Mouse (Mus musculus): ENCODE measurements around the gene Cebpzos. TPM values are rescaled to one million over a fixed set of nuclear protein-coding genes. Genes with fewer than 3 reads are reported as not detected.

The Cebpzos gene
- polyA plus RNA-seq, 1 experiment from 2014 or later: 121 TPM

DNA sequence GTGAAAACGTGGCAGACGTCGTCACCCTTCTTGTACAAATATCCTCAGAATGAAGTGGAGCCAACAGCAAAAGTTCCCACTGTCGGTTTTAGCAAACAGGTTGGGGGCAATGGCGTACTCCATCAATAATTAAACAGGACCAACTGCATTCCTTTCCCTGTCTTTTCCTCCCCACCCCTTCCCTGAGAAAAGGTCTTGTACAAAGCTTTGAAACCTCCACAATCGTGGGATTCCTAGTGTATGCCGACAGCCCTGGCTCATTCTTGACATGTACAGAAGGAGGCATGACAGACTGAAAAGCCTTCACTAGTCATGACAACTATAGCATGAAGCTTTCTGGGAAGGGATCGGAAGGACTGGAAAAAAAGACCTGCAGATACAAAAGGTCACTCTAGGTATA, 36.9 kb downstream of the Cebpzos start:
- ATAC-seq: no peak
- WGBS: 92% methylated on average over 8 of the region's 8 CpGs
- H3K4me3 ChIP-seq (ENCODE audit: low read depth, low read length): no peak overlapping the region

DNA sequence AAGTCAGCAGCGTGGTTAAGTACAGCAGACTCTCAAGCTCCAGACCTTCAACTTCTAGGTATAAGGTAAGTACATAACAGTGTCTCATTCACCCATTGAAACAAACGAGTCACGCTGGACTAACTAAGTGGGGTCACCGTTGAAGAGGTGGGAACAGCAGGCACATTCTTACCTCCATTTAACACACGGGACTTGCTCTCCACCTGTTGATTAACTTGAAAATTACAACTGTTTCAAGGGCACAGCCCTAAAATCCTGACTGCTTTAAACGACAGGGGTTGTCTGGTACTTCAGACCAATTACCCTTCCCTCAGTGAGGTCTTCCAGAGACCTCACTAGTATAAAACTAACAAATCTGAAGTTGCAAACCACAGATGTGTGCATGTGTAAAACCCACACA, 43.2 kb downstream of the Cebpzos start:
- 83% methylated on average over 6 of the region's 6 CpGs for WGBS
- H3K4me1 ChIP-seq (ENCODE audit: control insufficient read depth, insufficient read depth, low read length): no peaks in the 10 kb centered on the region
- no peaks in the 10 kb centered on the region for H3K9me3 ChIP-seq (replicated peaks; ENCODE audit: control insufficient read depth, low read length)
- ATAC-seq (no peak), DNase-seq (ENCODE audit: low spot score) (no peak)
- H3K4me2 ChIP-seq (ENCODE audit: low read length): no peak overlapping the region
- H3K27ac ChIP-seq (ENCODE audit: low read depth, low read length): no peak overlapping the region
- peaks cover 78% of the 10 kb centered on the region for H3K36me3 ChIP-seq (ENCODE audit: control insufficient read depth, insufficient read depth, low read length)
- H3K4me3 ChIP-seq (ENCODE audit: low read depth, low read length): no peak overlapping the region
- H3K9ac ChIP-seq (ENCODE audit: low read length): no peak overlapping the region
- no peaks in the 10 kb centered on the region for H3K27me3 ChIP-seq (replicated peaks; ENCODE audit: control insufficient read depth, insufficient read depth, low read length)

More for the DNA sequence above, 36.9 kb downstream of the Cebpzos start:
- Histone ChIP-seq H3K36me3 (ENCODE audit: control insufficient read depth, insufficient read depth, low read length) (peaks cover 75% of the 10 kb centered on the region), H3K9me3 (replicated peaks; ENCODE audit: control insufficient read depth, low read length) (no peaks in the 10 kb centered on the region), H3K27me3 (replicated peaks; ENCODE audit: control insufficient read depth, insufficient read depth, low read length) (no peaks in the 10 kb centered on the region), H3K4me2 (ENCODE audit: low read length) (no peak overlapping the region), H3K9ac (ENCODE audit: low read length) (no peak overlapping the region), H3K27ac (ENCODE audit: low read depth, low read length) (no peak overlapping the region), H3K4me1 (ENCODE audit: control insufficient read depth, insufficient read depth, low read length) (no peaks in the 10 kb centered on the region)
- no peak for DNase-seq (ENCODE audit: low spot score)

DNA sequence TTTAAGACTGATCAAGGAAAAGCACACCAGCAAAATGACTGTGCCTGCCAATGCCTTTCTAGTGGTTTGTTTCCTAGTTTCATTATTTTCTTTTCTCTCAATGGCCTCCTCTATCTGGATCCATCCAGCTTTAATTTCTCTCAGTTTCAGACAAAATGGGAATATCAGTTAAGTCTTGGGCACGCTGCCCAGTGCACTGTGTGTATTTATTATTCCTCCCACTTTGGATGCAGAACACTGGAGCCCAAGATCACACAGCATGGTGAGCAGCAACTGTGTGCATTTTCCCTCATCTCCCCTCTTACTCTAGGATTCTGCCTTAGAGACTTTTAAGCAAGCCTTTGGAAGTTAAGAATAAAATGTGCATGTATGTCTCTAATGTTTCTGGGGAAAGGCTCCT, 48.1 kb downstream of the Cebpzos start:
- no peak for ATAC-seq
- WGBS: 83% methylated on average over 1 of the region's 1 CpGs

DNA sequence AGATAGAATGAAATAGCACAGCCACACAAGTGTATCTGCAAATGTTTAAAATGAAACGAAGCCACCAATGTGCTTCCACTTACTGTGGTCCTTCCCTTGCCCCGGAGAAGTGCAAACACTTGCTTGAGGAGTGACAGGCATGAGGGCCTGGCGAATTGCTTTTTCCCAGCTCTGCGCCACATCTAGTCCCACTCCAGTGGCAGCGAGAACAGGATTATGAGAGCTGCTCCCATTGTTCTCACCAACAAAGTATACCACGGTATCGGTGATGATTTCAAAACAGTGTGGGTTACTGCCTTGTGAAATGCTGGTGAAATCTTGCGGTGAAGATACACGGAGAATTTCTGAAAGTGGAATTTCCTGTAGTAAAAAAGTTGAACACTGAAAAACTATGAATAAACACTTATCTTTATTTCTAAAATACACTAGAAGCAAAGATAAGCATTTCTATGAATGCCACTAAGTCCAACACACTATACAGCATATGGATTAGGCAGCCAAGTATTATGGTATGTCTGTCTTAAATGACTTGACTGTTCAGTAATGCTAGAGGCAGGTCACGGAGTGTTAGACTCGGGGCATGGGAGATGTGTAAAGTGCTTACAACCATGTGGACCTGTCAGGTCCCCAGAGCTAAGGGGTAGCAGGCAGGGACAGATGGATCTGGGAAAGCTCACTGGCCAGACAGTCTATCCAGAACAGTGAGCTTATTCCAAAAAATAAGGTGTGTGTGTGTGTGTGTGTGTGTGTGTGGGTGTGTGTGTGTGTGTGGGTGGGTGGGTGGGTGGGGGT, 50.0 kb downstream of the Cebpzos start:
- ATAC-seq (no peak), DNase-seq (ENCODE audit: low spot score) (no peak)
- Histone ChIP-seq H3K27ac (ENCODE audit: low read depth, low read length) (no peak overlapping the region), H3K4me1 (ENCODE audit: control insufficient read depth, insufficient read depth, low read length) (no peaks in the 10 kb centered on the region), H3K36me3 (ENCODE audit: control insufficient read depth, insufficient read depth, low read length) (peaks cover 46% of the 10 kb centered on the region), H3K4me2 (ENCODE audit: low read length) (no peak overlapping the region), H3K9me3 (replicated peaks; ENCODE audit: control insufficient read depth, low read length) (no peaks in the 10 kb centered on the region), H3K4me3 (ENCODE audit: low read depth, low read length) (no peak overlapping the region), H3K9ac (ENCODE audit: low read length) (no peak overlapping the region), H3K27me3 (replicated peaks; ENCODE audit: control insufficient read depth, insufficient read depth, low read length) (no peaks in the 10 kb centered on the region)
- WGBS: 93% methylated on average over 11 of the region's 11 CpGs

More for the DNA sequence above, 48.1 kb downstream of the Cebpzos start:
- Histone ChIP-seq H3K4me3 (ENCODE audit: low read depth, low read length) (no peak overlapping the region), H3K27ac (ENCODE audit: low read depth, low read length) (no peak overlapping the region), H3K4me1 (ENCODE audit: control insufficient read depth, insufficient read depth, low read length) (no peaks in the 10 kb centered on the region), H3K36me3 (ENCODE audit: control insufficient read depth, insufficient read depth, low read length) (peaks cover 52% of the 10 kb centered on the region), H3K4me2 (ENCODE audit: low read length) (no peak overlapping the region), H3K9me3 (replicated peaks; ENCODE audit: control insufficient read depth, low read length) (no peaks in the 10 kb centered on the region), H3K27me3 (replicated peaks; ENCODE audit: control insufficient read depth, insufficient read depth, low read length) (no peaks in the 10 kb centered on the region), H3K9ac (ENCODE audit: low read length) (no peak overlapping the region)
- peak; percentile 60 for DNase-seq (ENCODE audit: low spot score)

DNA sequence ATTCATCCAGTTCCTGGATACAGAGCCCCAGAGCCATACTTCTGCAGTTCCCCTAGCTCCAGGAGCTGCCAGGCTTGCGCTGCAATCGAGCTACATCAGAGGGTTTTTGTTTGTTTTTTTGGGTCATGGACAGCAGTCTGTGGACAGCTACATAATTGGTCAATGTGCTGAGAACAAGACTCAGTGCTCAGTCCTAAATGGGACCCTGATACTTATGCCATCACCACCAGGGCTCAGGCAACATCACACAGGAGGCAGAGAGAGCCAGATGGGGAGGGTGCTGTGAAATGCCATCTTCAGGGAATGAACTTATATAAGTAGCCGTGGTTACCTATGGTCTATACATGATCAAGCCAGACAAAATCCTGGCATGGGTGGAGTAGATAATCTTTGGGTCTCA, 52.2 kb downstream of the Cebpzos start:
- Histone ChIP-seq H3K27me3 (replicated peaks; ENCODE audit: control insufficient read depth, insufficient read depth, low read length) (no peaks in the 10 kb centered on the region), H3K36me3 (ENCODE audit: control insufficient read depth, insufficient read depth, low read length) (peaks cover 36% of the 10 kb centered on the region), H3K27ac (ENCODE audit: low read depth, low read length) (no peak overlapping the region), H3K4me1 (ENCODE audit: control insufficient read depth, insufficient read depth, low read length) (no peaks in the 10 kb centered on the region), H3K9ac (ENCODE audit: low read length) (no peak overlapping the region), H3K9me3 (replicated peaks; ENCODE audit: control insufficient read depth, low read length) (no peaks in the 10 kb centered on the region), H3K4me2 (ENCODE audit: low read length) (no peak overlapping the region), H3K4me3 (ENCODE audit: low read depth, low read length) (no peak overlapping the region)
- ATAC-seq (no peak), DNase-seq (ENCODE audit: low spot score) (no peak)
- 85% methylated on average over 3 of the region's 3 CpGs for WGBS

Other genes starting within 250 kb of the Cebpzos start
- gene Strn, start 179.3 kb upstream of the Cebpzos start, polyA plus RNA-seq (2014; fragmentation: Nextera tagmentation; extraction: Ambion mirVana): 4.5 and 5.8 TPM in 2 replicates
- 13.9 and 18.2 TPM in 2 replicates for gene Heatr5b, start 81.1 kb upstream of the Cebpzos start, polyA plus RNA-seq (2014; fragmentation: Nextera tagmentation; extraction: Ambion mirVana)
- gene Gpatch11, start 80.9 kb upstream of the Cebpzos start, polyA plus RNA-seq (2014; fragmentation: Nextera tagmentation; extraction: Ambion mirVana): 38.3 and 49.0 TPM in 2 replicates
- gene Eif2ak2, start 33.9 kb upstream of the Cebpzos start, polyA plus RNA-seq (2014; fragmentation: Nextera tagmentation; extraction: Ambion mirVana): 2.4 and 2.5 TPM in 2 replicates
- gene Sult6b1, start 9.5 kb upstream of the Cebpzos start, polyA plus RNA-seq (2014; fragmentation: Nextera tagmentation; extraction: Ambion mirVana): 0.15 and 0.20 TPM in 2 replicates
- gene Cebpz, start 20.6 kb downstream of the Cebpzos start, polyA plus RNA-seq (2014; fragmentation: Nextera tagmentation; extraction: Ambion mirVana): 52.3 and 60.0 TPM in 2 replicates
- 57.9 and 63.7 TPM in 2 replicates for gene Ndufaf7, start 20.6 kb downstream of the Cebpzos start, polyA plus RNA-seq (2014; fragmentation: Nextera tagmentation; extraction: Ambion mirVana)
- 28.6 and 29.2 TPM in 2 replicates for gene Prkd3, start 104.3 kb downstream of the Cebpzos start, polyA plus RNA-seq (2014; fragmentation: Nextera tagmentation; extraction: Ambion mirVana)
- 13.4 and 13.9 TPM in 2 replicates for gene Qpct, start 135.4 kb downstream of the Cebpzos start, polyA plus RNA-seq (2014; fragmentation: Nextera tagmentation; extraction: Ambion mirVana)